Mouse (Mus musculus) NIH3T3 (cell line): Measurements from ENCODE around the gene Stat2.

Experiments
- DNase-seq: peaks from one replicate; pipeline ENCODE4 v3.0.0-alpha.2; 2012; ENCODE audit warnings: low read depth

Gene Stat2

DNA sequence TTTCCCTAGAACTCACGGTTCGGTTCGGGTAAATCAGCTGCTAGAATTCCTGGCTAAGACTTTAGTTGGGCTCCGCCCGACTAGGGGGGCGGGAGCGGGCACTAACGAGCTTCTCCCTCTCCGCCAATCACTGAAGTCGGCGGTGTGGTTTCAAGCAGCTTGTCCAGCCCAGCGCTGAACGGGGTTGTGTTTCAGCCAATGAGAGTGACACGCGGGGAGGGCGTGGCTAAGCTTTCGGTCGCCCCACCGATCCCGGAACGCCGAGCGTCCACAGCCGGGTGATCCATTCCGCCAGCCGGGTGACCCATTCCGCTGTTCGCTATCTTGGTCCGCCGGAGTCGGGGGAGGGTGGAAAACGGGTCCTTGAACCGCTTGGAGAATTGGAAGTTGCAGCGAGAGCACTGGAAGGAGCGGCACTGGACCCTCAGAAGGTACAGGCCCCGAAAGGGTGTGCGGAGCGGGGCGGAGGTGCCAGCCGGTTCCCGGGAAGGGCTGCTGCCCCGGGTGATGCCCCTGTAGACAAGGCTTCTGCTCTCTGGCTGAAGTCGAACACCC lies at the start of gene Stat2:
Gene Stat2 (plus strand): TSS at position 273 of the 555 bp plus-strand sequence.
- peak; percentile 100 for DNase-seq

GRCm38 (mm10) chr10:128221533-128222286 lies 48.6 kb upstream of the Stat2 start:
- no peak for DNase-seq

- no peak for DNase-seq
Measured at GRCm38 (mm10) chr10:128225064-128225463, 45.3 kb upstream of the Stat2 start.

DNA sequence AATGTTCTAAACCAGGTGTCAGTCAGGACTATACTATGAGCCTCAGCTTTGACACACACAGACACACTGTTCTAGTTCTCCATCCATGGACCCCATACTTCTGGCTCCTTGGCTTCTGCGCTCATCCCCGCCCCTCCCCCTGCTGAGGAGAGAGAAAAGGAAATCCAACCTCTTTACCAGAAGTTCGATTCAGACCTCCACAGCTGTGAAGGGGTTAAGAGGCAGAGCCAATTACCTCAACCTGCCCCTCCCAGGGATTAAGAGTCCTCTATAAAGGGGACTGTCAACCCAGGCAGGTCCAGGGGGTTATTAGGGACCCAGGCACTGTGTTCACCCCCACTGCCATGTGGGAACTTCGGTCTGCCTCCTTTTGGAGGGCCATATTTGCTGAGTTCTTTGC lies 44.8 kb upstream of the Stat2 start, which contains the start of gene Mip:
Gene Mip (plus strand): TSS at position 301 of the 400 bp plus-strand sequence.
- DNase-seq, result no peak

- DNase-seq, result peak; percentile 47
Measured at GRCm38 (mm10) chr10:128227592-128227991, 42.8 kb upstream of the Stat2 start.

GRCm38 (mm10) chr10:128228009-128228408 lies 42.4 kb upstream of the Stat2 start:
- no peak for DNase-seq

GRCm38 (mm10) chr10:128230582-128230981 lies 39.8 kb upstream of the Stat2 start:
- DNase-seq, result no peak

DNA sequence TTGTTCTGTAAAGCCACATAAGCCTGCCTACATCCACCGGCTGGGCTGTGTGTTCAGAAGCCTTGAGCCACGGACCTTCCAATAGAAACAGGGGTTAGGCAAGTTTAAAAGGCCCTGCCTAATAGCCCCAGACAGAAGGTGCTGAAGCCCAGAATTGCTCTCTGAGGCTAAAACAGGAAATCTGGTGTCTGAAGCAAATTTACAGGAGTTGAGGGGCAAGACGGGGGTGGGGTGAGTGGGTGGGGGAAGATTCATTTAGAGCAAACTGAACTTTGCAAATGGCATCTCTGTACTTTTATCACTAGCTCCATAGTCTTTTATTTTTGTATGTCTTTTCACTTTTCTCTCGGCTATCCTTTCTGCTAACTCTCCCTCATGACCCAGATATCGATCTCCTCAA lies 39.2 kb upstream of the Stat2 start:
- DNase-seq, result peak; percentile 15

DNA sequence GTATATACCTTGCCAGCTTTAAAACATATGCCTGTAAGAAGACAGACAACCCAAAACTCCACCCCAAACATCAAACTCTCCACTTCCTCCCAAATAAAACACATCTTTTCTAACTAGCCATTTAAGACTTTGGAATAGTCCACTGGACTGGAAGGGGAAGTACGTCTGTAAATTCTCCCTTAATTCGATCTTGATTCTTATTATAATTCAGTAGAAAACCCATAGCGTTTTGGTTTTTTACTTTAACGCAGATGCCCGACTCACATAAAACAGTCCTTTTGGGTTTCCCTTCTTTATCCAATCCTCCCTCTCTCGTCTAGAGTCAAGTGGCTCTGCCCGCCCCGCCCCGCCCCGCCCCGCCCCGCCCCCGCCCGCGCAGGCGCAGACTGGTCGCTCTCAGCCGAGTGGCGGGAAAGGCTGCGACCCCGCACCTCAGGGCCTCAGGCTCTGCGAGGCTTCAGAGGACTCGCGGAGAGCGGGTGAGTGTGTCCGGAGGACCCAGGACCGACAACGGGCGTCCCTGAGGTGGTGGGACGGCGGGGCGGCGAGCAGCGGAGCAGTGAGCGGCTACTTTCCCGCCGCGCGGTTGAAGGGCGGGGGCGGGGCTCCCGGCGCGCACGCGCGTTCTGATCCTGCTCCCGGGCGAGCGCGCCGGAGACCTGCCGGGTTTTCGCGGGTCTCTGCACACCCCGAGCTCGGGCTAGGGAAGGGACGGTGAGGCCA lies 38.5 kb upstream of the Stat2 start, which contains the start of gene Timeless:
Gene Timeless (plus strand): TSS at position 369 of the 723 bp plus-strand sequence.
- peak; percentile 91 for DNase-seq

DNA sequence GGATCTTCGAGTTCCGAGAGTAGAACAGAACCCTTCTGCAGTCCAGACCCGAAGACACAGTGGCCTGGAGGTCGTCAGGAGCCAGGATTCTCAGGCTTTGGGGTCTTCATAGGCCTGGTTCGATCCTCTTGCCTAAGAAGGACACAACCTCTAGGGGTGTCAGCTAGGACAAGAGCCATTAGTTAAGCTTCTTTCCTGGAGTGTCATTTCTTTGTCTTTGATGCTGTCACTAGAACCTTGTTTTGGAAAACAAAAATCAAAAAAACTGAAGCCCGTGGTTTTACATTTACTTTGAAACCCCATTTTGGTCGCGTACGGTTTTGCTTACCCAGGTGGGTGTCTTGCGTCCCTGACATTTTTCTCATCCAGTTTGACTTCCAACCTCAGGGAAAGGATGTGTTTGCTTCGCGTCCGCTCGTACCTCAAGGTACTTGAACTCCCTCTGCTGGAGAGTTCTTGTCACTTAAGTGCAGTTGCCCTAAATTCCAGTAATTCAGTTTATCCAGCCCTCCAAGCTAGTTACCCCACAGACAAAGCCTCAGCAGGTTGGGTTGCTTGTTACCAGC lies 37.9 kb upstream of the Stat2 start:
- peak; percentile 90 for DNase-seq

DNA sequence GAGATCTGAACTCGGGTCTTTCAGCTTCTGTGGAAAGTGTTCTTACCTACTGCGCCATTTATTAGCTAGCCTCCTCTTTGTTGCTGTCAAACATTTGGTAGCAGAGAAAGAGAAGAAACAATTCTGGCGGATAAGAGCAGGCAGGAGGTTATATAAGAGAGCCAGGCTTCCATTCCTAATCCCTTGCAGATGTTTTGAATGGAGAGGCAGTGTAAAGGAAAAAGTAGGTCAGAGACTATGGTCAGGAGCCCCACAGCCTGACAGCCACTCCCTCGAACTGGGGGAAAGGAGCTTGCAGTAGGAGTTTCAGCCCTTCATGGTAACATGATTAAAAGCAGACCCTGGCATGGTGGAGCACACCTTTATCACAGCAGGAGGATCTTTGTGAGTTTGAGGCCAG lies 34.0 kb upstream of the Stat2 start:
- DNase-seq, result peak; percentile 57

GRCm38 (mm10) chr10:128237807-128238480 lies 32.4 kb upstream of the Stat2 start:
- DNase-seq, result peak; percentile 44

- DNase-seq, result no peak
Measured at GRCm38 (mm10) chr10:128239140-128239539, 31.2 kb upstream of the Stat2 start.

DNA sequence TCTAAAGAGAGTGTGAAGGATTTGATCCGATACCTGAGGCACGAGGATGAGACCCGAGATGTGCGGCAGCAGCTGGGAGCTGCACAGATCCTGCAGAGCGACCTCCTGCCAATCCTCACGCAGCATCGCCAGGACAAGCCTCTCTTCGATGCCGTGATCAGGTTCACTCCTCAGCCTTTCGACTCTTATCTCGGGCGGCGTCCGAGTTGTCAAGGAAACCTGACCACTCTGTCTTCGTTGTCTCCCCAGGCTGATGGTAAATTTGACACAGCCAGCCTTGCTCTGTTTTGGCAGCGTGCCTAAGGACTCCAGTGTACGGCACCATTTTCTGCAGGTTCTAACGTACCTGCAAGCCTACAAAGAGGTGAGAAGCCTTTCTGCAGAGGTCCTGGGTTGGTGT lies 30.2 kb upstream of the Stat2 start:
- DNase-seq, result no peak

DNA sequence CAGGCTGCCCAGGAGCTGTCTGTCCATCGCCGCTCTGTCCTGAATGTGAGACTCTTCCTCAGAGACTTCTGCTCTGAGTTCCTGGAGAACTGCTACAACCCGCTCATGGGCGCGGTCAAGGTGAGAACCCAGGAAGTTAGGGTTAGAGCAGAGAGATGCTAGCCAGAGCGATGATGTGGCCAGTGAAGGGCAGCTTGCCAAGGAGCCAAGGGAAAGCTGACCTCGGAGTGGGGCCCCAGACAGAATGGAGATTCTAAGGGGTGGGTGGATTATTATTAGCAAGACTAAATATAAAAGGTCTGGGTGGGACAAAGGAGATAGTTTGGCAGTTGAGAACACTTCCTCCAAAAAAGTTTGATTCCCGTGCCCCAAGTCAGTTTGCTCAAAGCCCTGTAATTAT lies 27.1 kb upstream of the Stat2 start:
- DNase-seq, result no peak

DNA sequence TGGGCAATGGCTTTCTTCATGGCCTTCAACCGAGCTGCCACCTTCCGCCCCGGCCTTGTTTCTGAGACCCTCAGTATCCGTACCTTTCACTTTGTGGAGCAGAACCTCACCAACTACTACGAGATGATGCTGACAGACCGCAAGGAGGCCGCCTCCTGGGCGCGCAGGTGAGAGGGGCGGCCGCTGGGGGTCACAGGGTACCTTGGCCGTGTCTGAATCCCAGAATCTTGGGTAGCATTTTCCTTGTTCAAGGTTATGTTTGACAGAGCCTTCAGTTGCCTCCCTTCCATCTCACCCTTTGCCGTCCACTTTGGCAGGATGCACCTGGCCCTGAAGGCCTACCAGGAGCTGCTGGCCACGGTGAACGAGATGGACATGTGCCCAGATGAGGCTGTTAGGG lies 26.2 kb upstream of the Stat2 start:
- DNase-seq, result no peak

DNA sequence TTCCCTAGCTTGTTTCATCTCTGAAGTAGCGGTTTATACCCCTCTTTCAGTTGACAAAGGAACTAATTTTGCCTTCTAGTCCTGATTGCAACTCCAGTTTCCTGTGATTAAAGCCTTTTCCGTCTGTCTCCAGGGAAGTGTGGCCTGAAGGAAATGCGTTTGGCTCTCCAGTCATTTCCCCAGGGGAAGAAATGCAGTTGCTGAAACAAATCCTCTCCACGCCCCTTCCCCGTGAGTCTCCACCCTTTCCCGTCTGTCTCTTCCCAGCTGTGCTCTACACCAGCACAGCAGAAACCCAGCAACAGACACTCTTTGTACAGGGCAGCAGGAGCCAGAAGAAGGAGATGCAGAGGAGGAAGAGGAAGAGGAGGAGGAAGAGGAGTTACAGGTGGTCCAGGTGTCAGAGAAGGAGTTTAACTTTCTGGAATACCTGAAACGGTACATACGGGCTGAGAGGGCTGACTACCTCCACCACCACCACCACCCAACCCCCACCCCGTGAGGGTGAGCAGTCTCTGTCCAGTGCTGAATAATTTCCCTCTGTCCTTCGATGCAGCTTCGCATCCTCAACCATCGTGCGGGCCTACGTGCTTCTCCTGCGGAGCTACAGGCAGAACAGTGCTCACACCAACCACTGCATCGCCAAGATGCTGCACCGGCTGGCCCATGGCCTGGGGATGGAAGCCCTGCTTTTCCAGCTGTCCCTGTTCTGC lies 23.2 kb upstream of the Stat2 start:
- no peak for DNase-seq

GRCm38 (mm10) chr10:128250565-128250964 lies 19.8 kb upstream of the Stat2 start:
- DNase-seq, result no peak

DNA sequence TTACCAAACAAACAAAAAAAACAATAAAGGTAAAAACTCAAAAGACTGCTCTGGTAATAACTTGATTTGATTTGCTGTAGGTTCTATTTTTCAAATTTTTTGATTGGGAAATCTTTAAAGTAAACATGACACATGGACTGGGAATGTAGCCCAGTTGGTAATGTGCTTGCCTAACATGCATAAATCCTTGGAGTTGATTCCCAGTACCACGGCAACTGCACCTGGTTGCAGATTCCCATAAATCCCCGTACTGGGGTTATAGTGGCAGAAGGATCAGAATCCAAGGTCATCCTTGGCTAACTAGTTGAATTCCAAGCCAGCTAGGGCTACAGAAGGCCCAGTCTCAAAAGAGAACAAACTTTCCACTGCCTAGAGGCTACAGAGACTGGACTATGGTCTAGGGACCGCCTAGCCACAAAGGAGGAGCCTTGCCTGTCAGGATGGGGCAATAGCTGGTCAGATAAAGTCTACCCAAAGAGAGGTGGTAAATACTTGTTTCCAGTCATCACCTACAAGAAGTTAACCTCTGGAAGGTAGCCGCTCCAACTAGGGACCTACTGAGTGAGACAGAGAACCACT lies 16.6 kb upstream of the Stat2 start, which contains the start of gene Apon:
Gene Apon (plus strand): TSS at position 420 of the 579 bp plus-strand sequence.
- DNase-seq, result peak; percentile 95

GRCm38 (mm10) chr10:128255925-128256324 lies 14.4 kb upstream of the Stat2 start:
- DNase-seq, result peak; percentile 52

GRCm38 (mm10) chr10:128256328-128256727 lies 14.0 kb upstream of the Stat2 start:
- peak; percentile 63 for DNase-seq
